Mouse (Mus musculus) G1E (cell line): ENCODE measurements at regions not wholly inside any gene's neighbourhood (a gene's known extent, or its start where the extent isn't known, plus 50 kb on each side); places are given as distances from the start of the nearest gene placed in this dataset.

ENCODE experiments used
- CTCF ChIP-seq: IDR thresholded peaks from 2 replicates; pipeline ENCODE4 v1.5.1; 2012; ENCODE audit warnings: low read depth, low read length, inconsistent platforms, mixed read lengths
- GATA1 ChIP-seq: IDR thresholded peaks from 2 replicates; pipeline ENCODE4 v1.6.1; 2012; ENCODE audit warnings: borderline replicate concordance, low read length, inconsistent platforms, mixed read lengths
- TAL1 ChIP-seq: conservative IDR thresholded peaks from 2 replicates; pipeline ENCODE4 v1.6.1; 2012; ENCODE audit warnings: low read depth, low read length, inconsistent platforms, mixed read lengths

- no peak for TF ChIP-seq GATA1
- TF ChIP-seq CTCF: no peak
- TF ChIP-seq TAL1: no peak
These were observed 2214.0 kb downstream of the 4930444P10Rik start for GRCm38 (mm10) chr1:13879126-13879525.
